Mouse (Mus musculus): ENCODE data around the gene Tssk3.
A peak's percentile ranks its signal among the peaks of the same experiment; 100 is the strongest.

The Tssk3 gene

GRCm38 (mm10) chr4:129448713-129449112 is 42.1 kb downstream of the Tssk3 start:
- no peak for DNase-seq (ENCODE audit: inconsistent ontology term)

GRCm38 (mm10) chr4:129447778-129448563 is 42.9 kb downstream of the Tssk3 start:
- DNase-seq (ENCODE audit: inconsistent ontology term): peak; percentile 63

GRCm38 (mm10) chr4:129447360-129447759 is 43.5 kb downstream of the Tssk3 start:
- DNase-seq (ENCODE audit: inconsistent ontology term): no peak

GRCm38 (mm10) chr4:129441145-129441544 is 49.7 kb downstream of the Tssk3 start:
- no peak for DNase-seq (ENCODE audit: inconsistent ontology term)

- DNase-seq (ENCODE audit: inconsistent ontology term): peak; percentile 81
These were observed 50.3 kb downstream of the Tssk3 start, which contains the start of gene Zbtb8b for GRCm38 (mm10) chr4:129440340-129441063. TSS of gene Zbtb8b (minus strand) at chr4:129440853.

Measured in Muller cell, postnatal 12 days (primary cell).